Mouse (Mus musculus): Measurements from ENCODE around the gene Setx.

DNA sequence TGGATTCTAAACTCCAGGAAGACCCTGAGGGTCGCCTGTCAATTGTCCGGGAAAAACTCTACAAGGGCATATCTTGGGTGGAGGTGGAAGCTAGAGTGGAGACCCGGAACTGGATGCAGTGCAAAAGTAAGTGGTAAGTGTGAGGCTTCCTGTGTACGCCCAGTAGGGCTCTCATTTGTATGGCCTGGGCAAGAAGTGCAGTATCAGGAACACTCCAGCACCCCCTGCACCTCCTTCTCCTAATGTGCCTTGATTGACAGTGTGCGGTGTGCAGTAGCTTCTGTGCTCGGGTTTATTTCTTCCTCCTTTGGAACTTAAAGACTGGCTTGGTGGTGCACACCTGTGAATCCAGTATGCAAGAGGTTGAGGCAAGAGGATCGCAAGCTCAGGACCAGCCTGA lies 49.3 kb upstream of the Setx start:
- TF ChIP-seq CTCF (IDR thresholded peaks at IDR 0.05 in 2 of 3, conservative IDR thresholded peaks at IDR 0.05 in 1 of 3; ENCODE audit: control insufficient read depth in 1 of 3, insufficient read depth in 1 of 3, low read depth in 2 of 3, low read length in 3 of 3, poor library complexity in 1 of 3, severe bottlenecking in 1 of 3): no peak
- TF ChIP-seq POLR2A (IDR thresholded peaks at IDR 0.05; ENCODE audit: control insufficient read depth in 1 of 2, insufficient read depth in 1 of 2, low read depth in 1 of 2, low read length in 2 of 2, poor library complexity in 1 of 2): no peak
- no peak for TF ChIP-seq EP300 (IDR thresholded peaks at IDR 0.05; ENCODE audit: low read depth in 1 of 2, low read length in 2 of 2)
- TF ChIP-seq MEF2A (IDR thresholded peaks at IDR 0.05; ENCODE audit: extremely low read depth, insufficient replicate concordance, low read depth, low read length, poor library complexity, severe bottlenecking): no peak
- TF ChIP-seq CHD1 (IDR thresholded peaks at IDR 0.05; ENCODE audit: low read depth, low read length): no peak
- no peak for TF ChIP-seq TBP (IDR thresholded peaks at IDR 0.05; ENCODE audit: low read depth, low read length)
- TF ChIP-seq CHD2 (IDR thresholded peaks at IDR 0.05; ENCODE audit: low read length): no peak
- TF ChIP-seq GATA1 (IDR thresholded peaks at IDR 0.05; ENCODE audit: low read depth, low read length): no peak
- TF ChIP-seq ZKSCAN1 (IDR thresholded peaks at IDR 0.05; ENCODE audit: low read depth, low read length): no peak
- no peak for TF ChIP-seq POLR2AphosphoS2 (IDR thresholded peaks at IDR 0.05; ENCODE audit: low read length)
- no peak for TF ChIP-seq RCOR1 (IDR thresholded peaks at IDR 0.05; ENCODE audit: low read depth, low read length)
- no peak for TF ChIP-seq RAD21 (IDR thresholded peaks at IDR 0.05; ENCODE audit: low read depth, low read length)
- TF ChIP-seq MXI1 (IDR thresholded peaks at IDR 0.05; ENCODE audit: low read depth, low read length): no peak
